Mouse (Mus musculus): ENCODE measurements at regions not wholly inside any gene's neighbourhood (a gene's known extent, or its start where the extent isn't known, plus 50 kb on each side); places are given as distances from the start of the nearest gene placed in this dataset.
"Not testable (repeated sequence)": the region's sequence is repeated elsewhere in the genome, so short reads cannot be mapped to it uniquely, and the experiment has no call there.

- DNase-seq: no peak
These were observed 422.9 kb upstream of the Hs3st1 start for GRCm38 (mm10) chr5:40177982-40178748.

GRCm38 (mm10) chr5:40136740-40137285 is 381.5 kb upstream of the Hs3st1 start:
- no peak for DNase-seq

- DNase-seq: peak; percentile 11
These were observed 369.1 kb upstream of the Hs3st1 start for GRCm38 (mm10) chr5:40124337-40124736.

- DNase-seq: no peak
These were observed 361.6 kb upstream of the Hs3st1 start for GRCm38 (mm10) chr5:40116849-40117248.

GRCm38 (mm10) chr5:40089576-40089975 is 334.3 kb upstream of the Hs3st1 start:
- not testable (repeated sequence) for DNase-seq

GRCm38 (mm10) chr5:40045288-40045687 is 290.0 kb upstream of the Hs3st1 start:
- DNase-seq: no peak

GRCm38 (mm10) chr5:40034452-40034851 is 279.2 kb upstream of the Hs3st1 start:
- no peak for DNase-seq

- peak; percentile 12 for DNase-seq
These were observed 278.4 kb upstream of the Hs3st1 start for GRCm38 (mm10) chr5:40033686-40034085.

- DNase-seq: peak; percentile 5
These were observed 275.0 kb upstream of the Hs3st1 start for GRCm38 (mm10) chr5:40030261-40030660.

- DNase-seq: no peak
These were observed 260.7 kb upstream of the Hs3st1 start for GRCm38 (mm10) chr5:40015946-40016345.

GRCm38 (mm10) chr5:39988039-39988438 is 232.8 kb upstream of the Hs3st1 start:
- no peak for DNase-seq

GRCm38 (mm10) chr5:39964371-39964770 is 209.1 kb upstream of the Hs3st1 start:
- DNase-seq: no peak

GRCm38 (mm10) chr5:39960981-39961380 is 205.7 kb upstream of the Hs3st1 start:
- DNase-seq: peak; percentile 19

- DNase-seq: no peak
These were observed 180.3 kb upstream of the Hs3st1 start for GRCm38 (mm10) chr5:39935564-39935963.

GRCm38 (mm10) chr5:39931890-39932289 is 176.6 kb upstream of the Hs3st1 start:
- no peak for DNase-seq

GRCm38 (mm10) chr5:39909369-39909768 is 154.1 kb upstream of the Hs3st1 start:
- no peak for DNase-seq

- no peak for DNase-seq
These were observed 116.4 kb upstream of the Hs3st1 start for GRCm38 (mm10) chr5:39871723-39872085.

- DNase-seq: no peak
These were observed 115.8 kb upstream of the Hs3st1 start for GRCm38 (mm10) chr5:39870835-39871722.

GRCm38 (mm10) chr5:39857192-39857591 is 101.9 kb upstream of the Hs3st1 start:
- no peak for DNase-seq

- no peak for DNase-seq
These were observed 101.4 kb upstream of the Hs3st1 start for GRCm38 (mm10) chr5:39856616-39857156.

- no peak for DNase-seq
These were observed 100.7 kb upstream of the Hs3st1 start for GRCm38 (mm10) chr5:39855685-39856615.

- no peak for DNase-seq
These were observed 91.9 kb upstream of the Hs3st1 start for GRCm38 (mm10) chr5:39847187-39847586.

Data from retina, postnatal 1 day (tissue).